Mouse (Mus musculus): ENCODE results near the gene Csnk1e.
"Not testable (repeated sequence)": the region's sequence is repeated elsewhere in the genome, so short reads cannot be mapped to it uniquely, and the experiment has no call there.

Csnk1e gene
- long read RNA-seq, experiment 1, transcript Csnk1e-202 (11 exons, 1,391 nt) = major isoform, 11 of 31 reads
- long read RNA-seq, experiment 1, partial matches to known transcripts = 9 of 31 reads
- long read RNA-seq, experiment 1, other reads (novel, unspliced or antisense) = 9 of 31 reads
- long read RNA-seq, experiment 2, transcript Csnk1e-202 (11 exons, 1,391 nt) = major isoform, 29 of 51 reads
- long read RNA-seq, experiment 2, partial matches to known transcripts = 6 of 51 reads
- long read RNA-seq, experiment 2, other reads (novel, unspliced or antisense) = 13 of 51 reads

DNA sequence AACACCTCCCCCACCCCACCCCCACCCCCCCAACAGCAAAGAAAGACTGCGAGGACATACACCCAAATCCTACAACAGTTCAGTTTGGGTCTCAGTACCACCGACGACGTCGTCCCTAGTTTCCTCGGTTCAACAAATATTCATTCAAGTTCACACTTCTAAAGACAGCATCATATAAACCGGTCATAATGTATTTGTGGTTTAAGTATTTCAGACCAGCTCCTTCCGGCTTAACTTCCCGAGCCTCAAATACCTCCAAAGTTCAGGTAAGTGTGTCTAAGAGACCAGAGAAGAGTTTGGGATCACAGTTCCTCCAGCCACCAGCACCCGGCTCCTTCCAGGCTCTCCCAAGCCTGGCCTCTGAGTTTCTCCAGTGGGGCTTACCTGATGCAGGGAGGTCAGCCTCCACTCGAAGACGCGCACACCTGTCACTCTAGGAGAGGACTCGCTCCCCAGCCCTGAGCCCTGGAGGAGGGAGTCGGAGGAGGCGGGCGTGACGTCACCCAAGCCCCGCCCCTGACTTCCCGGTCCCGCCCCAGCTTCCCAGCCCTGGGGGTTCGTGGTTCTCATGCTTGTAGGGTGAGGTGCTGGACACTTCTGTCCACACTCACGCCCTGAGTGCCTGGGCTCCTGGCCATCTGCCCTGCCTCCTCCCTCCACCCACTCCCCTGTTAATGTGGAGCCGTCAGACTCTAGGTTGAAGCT, at the start of gene Csnk1e:
Csnk1e (minus strand) TSS at position 461 of the 705 bp plus-strand sequence.
- intact Hi-C loops (cut with DNase I) = no loop called here

DNA sequence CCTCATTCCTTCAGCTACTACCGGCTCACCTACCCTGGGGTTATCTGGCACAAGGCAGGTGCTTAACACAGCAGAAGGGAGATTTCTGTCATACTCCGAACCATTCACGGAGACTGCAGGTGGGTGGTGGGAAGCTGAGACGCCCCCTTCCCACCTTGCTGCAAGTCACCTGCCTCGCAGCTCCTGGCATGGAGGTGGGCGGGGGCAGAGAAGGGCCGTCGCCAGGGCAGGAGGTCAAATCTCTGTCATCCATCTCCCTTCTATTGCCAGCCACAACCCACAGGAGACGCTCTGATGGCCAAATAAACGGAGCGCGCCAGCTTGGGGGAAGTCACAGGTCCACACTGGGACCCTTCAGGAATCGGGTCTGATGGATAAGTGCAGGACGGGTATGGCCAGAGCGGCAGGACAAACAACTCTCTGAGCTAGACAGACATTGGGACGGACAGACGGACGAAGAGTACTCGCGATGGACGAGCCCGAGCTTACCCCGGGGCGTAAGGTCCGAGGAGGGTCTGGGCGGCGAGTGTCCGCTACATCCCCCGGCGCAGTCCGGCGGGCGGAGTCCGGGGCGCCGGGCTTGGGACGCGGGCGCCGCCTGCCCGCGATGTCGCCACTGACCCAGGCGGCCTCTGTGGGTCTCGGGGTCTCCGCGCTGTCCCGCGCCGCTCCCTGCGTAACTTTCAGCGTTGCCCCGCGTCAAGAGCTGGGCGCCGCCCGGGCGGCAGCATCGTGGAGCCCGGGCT, 49.5 kb upstream of the Csnk1e start, which contains the start of gene Kcnj4:
Kcnj4 (minus strand) TSS at position 535 of the 746 bp plus-strand sequence.
- intact Hi-C loops (cut with DNase I) = no loop called here

DNA sequence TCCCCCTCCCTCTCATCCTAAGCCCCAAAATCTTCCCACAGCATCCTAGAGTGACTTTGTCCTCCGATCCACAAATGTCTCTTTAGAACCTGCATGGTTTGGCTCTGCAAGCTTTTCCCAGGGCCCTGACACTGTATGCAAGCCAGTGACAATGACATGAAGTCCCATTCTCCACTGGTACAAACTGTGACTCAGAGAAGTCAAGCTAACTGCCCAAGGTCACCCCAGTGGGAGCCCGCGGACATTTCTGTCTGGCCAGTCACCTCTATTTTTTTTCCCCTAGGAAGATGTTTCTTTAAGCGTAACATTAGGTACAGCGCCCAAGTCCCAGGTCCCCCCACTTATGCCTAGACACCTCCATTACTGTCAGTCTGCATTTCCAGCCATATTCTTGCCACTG, 48.1 kb upstream of the Csnk1e start:
- intact Hi-C loops (cut with DNase I) = no loop called here

DNA sequence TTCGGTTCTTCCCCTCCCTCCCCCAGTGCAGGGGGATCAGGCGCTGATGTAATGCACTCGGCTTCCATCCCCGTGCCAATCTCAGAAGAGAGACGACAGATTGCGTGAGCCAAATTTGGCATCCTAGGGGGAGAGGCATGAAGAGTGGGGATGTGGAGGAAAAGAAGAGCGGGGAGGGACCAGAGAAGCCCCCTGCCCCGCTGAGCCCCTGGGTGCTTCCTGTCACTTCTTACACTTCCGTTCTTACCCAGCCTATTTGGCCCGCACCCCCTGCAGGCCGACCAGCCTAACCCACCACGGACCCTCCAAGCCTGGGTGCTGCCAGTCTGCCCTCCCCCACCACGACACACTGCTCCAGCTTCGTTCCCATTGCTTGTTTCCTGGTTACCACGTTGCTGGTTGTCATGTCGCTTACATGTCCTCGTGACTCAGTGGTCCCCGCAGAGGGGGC, 47.5 kb upstream of the Csnk1e start:
- intact Hi-C loops (cut with DNase I) = no loop called here

DNA sequence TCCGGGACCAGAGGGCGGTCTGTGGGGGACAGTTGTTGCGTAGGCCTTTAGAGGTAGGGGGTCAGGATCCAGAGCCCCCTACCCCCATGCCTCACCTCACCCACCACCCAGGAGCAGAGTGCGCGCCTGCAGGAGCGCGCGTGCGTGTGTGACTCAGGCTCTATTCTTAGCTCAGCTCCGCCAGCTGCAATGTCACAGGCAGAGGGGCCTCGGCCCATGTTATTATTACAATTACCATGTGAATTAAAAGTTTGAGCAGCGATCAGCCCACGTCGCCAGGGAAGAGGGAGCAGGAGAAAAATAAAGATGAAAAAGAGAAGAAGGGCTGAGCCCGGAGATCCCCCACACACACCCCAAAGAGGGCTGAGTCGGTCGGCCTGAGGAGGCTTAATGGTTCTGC, 44.7 kb upstream of the Csnk1e start:
- intact Hi-C loops (cut with DNase I) = no loop called here

DNA sequence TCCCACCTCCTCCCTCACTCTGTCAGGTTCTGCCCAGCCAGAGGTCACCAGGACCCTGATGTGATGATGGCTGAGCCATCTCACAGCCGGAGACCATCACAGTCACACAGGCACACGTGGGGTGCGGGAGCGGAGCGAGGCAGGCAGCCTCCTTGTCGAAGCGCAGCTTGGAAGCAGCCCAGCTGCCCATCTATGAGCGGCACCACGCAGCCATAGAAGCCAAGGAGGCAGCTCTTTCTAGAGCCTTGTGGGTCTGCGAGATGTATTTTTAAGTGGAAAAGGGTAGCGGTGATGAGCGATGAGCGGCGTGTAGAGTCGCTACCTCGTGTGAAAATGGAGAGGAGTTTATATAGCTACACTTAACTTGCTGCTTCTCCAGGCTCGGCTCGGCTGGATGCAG, 38.2 kb upstream of the Csnk1e start:
- intact Hi-C loops (cut with DNase I) = loop anchor here (10.0 kb wide), 1 partner anchor 111 kb away; the partner anchor contains the start of gene Dmc1

DNA sequence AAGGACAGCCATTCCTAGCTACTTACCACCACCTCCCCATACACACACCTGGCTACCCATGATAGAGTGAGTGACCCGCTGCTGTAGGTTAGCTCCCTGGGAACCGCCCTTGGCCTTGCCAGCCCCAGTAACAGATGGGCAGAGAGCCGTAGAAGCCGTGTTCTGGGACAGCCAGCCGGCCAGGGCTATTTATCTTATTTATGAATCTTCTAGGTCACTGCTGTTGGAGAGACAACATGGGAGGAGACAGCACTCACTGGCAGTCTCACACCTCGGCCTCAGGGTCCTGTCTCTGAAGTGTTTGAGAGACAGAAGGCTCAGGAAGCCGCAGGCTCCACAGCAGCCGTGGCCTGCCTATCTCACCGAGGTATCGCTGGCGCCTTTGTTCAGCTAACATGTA, 34.1 kb upstream of the Csnk1e start:
- intact Hi-C loops (cut with DNase I) = no loop called here

DNA sequence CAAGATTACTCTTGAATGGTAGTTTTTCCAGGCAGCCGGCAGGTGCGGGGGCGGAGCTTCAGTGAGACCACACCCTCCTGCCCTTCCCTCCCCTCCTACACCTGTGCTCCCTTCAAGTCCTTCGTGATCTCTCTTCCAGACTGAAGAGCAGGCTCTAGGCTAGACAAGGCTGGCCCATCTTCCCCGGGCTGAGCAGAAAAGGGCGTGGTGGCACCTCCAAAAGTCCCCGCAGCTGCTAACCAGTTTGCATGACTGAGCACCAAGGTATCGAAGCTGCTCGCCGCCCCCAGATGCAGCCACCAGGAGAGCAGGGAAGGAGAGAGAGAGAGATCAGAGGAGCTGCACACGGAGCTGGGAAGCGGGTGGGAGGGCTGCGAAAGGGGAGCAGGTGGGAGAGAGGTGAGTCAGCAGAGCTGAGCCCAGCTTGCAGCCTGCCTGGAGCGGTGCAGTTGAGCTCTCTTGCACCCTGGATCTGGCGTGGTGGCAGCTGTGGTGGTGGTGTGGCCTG, 25.9 kb upstream of the Csnk1e start:
- intact Hi-C loops (cut with DNase I) = no loop called here

DNA sequence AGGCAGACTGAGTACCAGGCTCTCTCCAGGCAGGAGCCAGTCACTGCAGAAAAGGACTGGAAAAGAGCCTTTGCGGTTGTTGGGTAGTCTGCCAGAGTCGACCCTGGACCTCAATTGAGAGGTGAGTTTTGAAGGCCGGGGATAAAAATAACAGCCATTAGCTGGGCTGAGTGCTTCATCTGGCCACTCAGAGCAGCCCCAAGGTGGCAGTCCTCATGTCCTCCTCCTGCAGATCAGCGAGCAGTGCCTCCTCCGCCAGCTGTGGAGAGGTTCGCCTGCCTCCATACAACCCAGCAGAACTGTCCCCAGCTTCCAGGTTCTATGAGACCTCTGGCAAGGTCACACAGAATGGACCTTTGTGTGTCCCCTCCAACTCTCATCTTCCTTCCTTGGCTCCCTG, 21.9 kb upstream of the Csnk1e start:
- intact Hi-C loops (cut with DNase I) = no loop called here

DNA sequence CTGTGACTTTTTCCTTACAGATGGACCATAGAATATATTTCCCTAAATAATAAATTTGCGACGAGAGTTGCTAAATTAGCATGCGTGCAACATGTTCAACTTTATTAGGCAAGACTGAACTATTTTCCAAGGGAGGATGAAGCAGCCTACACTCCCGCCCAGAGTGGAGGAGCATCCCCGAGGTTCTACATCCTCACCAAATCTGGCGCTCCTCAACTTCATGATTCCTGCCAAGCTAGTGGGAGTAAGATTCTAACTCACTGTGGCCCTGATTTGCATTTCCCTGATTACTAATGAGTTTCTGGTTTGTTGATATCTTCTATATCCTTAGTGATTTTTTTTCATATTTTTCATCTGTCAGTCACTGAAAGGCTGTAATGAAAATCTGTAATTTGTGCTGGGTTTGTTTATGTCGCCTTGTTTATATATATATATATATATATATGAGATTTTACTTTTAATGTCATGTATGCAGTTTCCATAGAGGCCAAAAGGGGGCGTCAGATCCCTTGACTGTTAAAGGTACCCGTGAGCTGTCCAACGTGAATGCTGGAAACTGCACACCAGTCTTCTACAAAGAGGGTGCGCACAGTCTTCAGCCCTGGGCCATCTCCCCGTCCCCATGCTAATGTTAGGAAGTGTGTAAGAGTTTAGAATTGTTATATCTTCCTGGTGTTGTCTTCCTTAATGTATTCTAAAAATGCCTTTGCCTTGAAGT, 18.4 kb upstream of the Csnk1e start:
- intact Hi-C loops (cut with DNase I) = no loop called here

DNA sequence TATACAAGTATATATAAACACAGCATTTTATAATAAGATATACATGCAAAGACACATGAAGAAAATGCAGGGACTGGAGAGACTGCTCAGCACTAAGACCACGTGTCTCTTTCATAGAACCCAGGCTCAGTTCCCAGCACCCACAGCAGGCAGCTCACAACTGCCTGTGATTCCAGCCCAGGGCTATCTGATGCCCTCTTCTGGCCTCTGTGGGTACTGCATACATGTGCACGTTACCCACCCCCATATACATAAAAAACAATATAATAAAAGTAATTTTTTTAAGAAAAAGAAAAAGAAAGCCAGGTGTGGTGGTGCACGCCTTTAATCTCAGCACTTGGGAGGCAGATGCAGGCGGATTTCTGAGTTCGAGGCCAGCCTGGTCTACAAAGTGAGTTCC, 17.7 kb upstream of the Csnk1e start:
- intact Hi-C loops (cut with DNase I) = no loop called here

DNA sequence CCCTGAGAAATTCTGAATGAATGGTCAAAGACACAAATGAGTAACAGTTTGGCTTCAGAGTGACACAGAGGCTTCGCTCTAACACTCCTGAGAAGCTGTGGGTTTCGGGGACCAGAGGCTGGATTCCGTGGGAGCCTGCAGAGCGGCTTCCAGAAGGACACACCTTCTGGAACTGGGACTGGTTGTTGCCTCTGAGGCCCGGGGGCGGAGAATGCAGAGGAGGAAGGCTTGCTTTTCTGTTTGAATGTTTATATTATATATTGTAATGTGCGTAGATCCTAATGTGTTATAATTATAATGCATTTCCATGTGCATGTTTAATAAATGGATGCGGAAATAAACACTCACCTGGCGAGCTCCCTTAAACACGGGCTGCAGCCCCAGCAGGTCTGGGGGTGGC, 15.7 kb upstream of the Csnk1e start:
- intact Hi-C loops (cut with DNase I) = no loop called here

DNA sequence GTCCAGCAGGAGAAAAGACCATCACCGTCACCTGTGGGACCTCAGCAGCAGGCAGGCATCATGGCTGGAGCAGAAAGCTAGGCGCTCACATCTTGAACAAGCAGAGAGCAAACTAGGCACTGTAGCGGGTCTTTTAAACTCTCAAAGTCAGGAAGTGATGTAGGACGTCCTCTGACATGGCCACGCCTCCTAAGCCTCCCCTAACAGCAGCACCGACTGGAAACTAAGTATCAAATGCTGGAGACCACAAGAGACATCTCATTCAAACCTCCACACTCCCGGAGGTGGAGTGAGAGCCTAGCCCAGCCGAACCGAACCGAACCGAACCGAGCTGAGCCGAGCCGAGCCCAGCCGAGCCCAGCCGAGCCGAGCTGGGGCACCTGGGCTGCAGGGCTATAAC, 15.2 kb upstream of the Csnk1e start:
- intact Hi-C loops (cut with DNase I) = no loop called here

DNA sequence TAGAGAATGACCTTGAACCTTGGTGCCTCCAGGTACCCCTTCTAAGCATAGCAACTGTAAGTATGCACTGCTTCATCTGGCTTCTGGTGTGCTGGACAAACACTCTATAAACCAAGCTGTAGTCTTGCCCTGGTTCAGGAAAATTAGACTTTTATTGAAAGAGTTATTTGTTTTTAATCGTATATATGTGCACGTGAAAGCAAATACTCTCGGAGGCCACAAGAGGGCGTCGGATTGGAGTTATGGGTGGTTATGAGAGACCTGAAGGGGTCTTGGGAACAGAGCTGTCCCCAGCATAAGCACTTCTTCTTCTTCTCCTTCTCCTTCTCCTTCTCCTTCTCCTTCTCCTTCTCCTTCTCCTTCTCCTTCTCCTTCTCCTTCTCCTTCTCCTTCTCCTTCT, 14.2 kb upstream of the Csnk1e start:
- intact Hi-C loops (cut with DNase I) = loop anchor here (10.0 kb wide), 1 partner anchor 145 kb away; the partner anchor contains the start of gene Pla2g6

DNA sequence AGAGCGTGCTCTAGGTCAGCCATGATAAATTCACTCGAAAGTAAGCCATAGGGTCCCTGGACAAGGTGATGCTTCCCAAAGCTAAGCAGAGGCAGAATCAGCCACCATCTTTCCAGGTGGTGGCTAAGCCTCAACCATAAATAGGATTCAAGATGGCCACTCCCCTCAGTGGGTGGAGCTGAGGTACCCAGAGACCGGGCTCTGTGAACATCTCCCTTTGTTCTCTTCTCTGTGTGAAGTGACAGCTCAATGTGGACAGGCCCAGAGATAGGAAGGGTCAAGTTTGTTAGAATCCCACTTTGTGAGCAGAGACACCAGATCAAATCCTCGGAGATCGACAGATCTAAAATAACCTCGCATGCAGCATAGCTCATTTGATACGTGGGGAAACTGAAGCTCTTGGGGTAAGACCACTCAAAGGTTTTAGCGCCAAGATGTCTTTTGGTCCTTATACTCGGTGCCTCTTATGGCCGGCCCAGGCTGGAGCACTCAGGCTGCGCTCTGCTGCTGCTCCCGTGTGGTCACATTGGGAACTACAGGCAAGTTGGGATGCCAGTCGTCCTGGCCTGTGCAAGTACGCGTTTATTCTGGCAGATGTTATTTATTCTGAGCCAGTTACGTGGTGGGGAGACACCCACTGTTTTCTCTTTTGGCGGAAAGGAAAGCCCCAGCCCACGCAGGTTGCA, 11.4 kb upstream of the Csnk1e start:
- intact Hi-C loops (cut with DNase I) = loop anchor here (2.0 to 10.0 kb wide), 3 partner anchors 56 to 224 kb away; partner anchors contain the start of gene Pla2g6

DNA sequence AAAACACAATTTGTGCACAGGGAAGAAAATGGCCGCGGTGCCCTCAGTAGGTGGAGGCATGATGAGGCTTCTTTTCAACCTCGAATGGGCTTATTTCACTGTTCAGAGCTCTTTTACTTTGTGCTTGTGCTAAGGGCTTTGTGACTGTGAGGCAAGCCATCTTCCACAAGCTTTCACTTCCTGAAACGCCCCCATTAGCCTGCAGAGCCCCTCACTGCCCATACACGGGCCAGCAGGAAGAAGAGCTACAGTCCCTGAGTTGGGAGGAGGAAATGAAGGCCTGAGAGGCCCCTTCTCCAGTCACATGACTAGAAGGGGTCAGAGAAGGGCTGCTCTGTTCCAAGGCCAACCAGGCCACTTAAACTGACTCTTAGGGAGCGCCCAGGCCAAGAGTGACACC, 1.2 kb upstream of the Csnk1e start:
- intact Hi-C loops (cut with DNase I) = no loop called here

DNA sequence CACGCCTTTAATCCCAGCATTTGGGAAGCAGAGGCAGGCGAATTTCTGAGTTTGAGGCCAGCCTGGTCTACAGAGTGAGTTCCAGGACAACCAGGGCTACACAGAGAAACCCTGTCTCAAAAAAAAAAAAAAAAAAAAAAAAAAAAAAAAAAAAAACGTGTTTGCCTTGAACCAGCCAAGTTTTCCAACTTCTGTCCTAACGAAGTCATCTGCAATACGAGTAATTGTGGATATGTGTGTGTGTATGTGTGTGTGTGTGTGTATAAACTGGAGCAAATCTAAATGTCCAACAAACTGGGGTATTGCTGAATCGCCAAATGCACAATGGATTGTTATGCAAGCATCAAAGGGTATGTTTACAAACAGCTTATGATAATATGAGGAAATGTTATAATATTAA, 738 bp upstream of the Csnk1e start:
- intact Hi-C loops (cut with DNase I) = not testable (repeated sequence)

DNA sequence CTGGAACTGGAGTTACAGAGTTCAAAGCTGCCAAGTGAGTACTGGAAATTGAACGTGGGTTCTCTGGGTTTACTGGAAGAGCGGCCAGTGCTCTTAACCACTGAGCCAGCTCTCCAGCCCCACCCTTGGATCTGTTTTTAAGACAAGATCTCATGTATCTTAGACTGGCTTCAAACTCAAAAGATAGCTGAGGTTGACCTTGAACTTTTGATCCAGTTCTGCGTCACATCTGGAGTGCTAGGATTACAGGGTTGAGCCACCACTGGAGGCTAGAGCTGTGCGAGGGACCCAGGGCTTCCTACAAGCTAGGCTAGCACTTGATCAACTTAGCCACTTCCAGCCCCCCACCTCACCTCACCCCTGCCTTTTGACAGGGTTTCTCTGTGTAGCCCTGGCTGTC, 1.5 kb downstream of the Csnk1e start:
- intact Hi-C loops (cut with DNase I) = no loop called here

DNA sequence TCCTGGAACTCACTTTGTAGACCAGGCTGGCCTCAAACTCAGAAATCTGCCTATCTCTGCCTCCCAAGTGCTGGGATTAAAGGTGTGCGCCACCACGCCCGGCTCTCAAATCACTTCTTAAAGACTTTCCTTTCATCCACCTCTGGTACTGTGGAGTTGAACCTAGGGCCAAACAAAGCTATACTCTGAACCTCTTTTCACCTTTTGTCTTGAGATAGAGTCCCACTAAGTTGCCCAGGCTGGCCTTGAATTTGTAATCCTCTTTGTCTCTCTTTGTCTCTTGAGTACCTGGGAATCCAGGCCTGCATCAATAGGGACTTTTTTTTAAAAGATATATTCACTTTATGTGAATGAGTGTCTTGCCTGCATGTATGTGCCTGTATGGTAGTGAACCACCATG, 7.3 kb downstream of the Csnk1e start:
- intact Hi-C loops (cut with DNase I) = loop anchor here (5.0 kb wide), 1 partner anchor 41 kb away; no protein-coding TSS in a partner anchor
